Mouse (Mus musculus) layer of hippocampus, postnatal 36 days (tissue): ENCODE measurements at regions not wholly inside any gene's neighbourhood (a gene's known extent, or its start where the extent isn't known, plus 50 kb on each side); places are given as distances from the start of the nearest gene placed in this dataset.

Experiments
- DNase-seq, 2 experiments: peaks; one replicate each; pipeline ENCODE4 v3.0.0; 2022

DNA sequence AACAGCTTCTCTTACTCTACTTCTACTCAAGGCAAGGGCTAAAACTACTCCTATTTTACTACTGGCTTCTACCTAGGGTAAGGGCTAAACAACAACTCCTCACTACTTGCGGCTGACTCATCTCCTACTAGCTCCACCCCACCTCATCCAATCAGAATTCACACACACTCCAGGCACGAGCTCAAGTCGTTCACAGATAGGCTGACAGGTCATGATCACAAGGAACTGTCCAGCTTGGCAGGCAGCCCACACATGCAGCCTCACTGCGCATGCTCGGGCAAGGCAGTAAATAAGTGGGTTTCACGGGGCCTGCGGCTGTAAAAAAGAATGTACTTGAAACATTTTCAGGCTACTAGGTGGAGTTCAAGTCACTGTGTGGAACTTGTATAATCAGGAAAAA lies 197.6 kb downstream of the Ccdc50 start:
- DNase-seq: no peak

DNA sequence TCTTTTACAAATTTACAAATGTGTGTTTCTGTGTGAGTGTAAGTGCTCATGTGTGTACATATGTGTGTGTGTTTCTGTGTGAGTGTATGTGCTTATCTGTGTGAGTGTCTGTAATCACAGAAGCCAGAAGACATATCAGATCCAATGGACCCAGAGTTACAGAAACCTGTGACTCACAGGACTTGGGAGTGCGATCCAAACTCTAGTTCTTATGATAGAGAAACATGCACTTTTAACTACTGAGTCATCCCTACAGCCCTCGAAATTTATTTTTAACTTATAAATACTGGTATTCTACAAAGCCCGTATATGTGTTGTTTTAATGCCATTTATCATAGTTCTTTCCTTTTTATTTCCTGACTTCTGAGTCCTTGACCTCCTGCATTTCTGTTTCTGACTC lies 220.7 kb downstream of the Ccdc50 start:
- no peak for DNase-seq

DNA sequence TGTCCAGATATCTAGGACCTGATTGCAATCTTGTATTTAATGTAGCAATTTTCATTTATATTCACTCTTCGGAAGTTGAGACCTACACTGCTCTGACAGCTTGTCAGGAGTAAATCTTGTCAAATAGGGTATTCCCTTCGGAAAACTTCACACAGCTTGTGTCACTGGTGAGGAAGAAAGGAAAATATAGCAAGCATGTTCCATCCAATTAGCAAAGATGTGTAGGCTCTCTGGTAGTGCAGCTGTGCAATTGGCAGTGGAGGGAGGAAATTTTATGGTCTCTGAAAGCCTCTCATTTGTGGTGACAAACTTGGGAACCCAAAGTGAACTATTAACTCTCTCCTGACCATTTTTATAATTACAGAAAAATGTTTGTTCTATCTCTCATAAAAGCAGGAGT lies 252.6 kb downstream of the Ccdc50 start:
- no peak for DNase-seq

- DNase-seq: no peak
These were observed 289.6 kb downstream of the Ccdc50 start for GRCm38 (mm10) chr16:27678275-27678674.

DNA sequence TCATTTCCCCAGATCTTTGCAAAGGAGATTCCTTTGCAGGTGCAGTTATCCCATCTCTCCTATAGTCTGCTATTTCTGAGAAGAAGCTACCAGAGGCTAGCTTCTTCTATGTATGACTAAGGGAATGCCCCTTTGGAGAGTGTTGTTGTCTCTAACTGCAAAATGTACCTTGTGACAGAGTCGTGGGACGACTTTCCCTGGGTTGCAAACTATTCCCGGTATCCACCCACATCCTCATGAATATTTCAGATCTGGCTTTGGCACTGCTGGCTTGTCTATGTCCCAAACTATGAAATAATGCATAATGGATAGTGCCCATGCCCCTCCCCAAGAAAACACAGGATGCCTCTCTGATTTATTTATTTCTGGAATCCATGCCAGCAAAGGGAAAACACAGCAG lies 294.3 kb downstream of the Ccdc50 start:
- DNase-seq: peak in 1 of 2 experiments; percentile 1

GRCm38 (mm10) chr16:27683826-27684225 lies 295.2 kb downstream of the Ccdc50 start:
- no peak for DNase-seq

- DNase-seq: no peak
These were observed 321.3 kb downstream of the Ccdc50 start for GRCm38 (mm10) chr16:27709946-27710345.

DNA sequence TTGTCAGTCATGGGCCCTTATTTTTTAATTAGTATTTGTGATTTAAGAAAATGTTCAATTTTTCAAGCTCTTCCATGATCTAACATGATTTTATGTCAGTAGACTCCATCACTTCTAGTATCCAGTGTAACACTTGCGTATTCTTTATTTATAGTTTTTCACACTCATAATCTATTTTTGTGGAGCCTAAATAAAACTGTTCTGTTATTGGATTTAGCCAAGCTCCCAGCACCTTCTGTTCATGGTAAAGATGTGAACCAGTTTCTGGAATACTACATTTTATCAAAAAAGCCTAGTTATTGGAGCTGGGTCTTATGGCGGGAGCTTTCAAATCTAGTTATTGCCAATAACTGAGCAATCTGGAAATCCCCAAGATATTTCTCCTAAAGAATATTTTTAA lies 334.8 kb downstream of the Ccdc50 start:
- DNase-seq: no peak
